Mouse (Mus musculus): ENCODE data around the gene Fgd4. TPM values are rescaled to one million over a fixed set of nuclear protein-coding genes. Genes with fewer than 3 reads are reported as not detected.
A peak's percentile ranks its signal among the peaks of the same experiment; 100 is the strongest.

Fgd4 gene
- polyA plus RNA-seq (2015; fragmentation: Nextera tagmentation; extraction: Ambion mirVana), result 5.6 and 6.5 TPM in 2 replicates

- Histone ChIP-seq H3K4me1 (peaks cover 7% of the 10 kb centered on the region; the same call in 1 of the 2 replicates), H3K27me3 (no peaks in the 10 kb centered on the region), H3K9me3 (no peaks in the 10 kb centered on the region), H3K4me2 (peak within 1 kb of the TSS; percentile 85), H3K36me3 (no peaks in the 10 kb centered on the region), H3K27ac (peak within 1 kb of the TSS; percentile 72), H3K4me3 (peak within 1 kb of the TSS; percentile 78), H3K9ac (peak within 1 kb of the TSS; percentile 69)
- no peak for ATAC-seq (ENCODE audit: insufficient number of reproducible peaks, low FRiP score, low TSS enrichment, low read depth)
- 37% methylated on average over 5 of the region's 5 CpGs for WGBS
These were observed at the start of gene Fgd4 for GRCm38 (mm10) chr16:16600461-16600860. Gene Fgd4 (minus strand): TSS chr16:16600549.

DNA sequence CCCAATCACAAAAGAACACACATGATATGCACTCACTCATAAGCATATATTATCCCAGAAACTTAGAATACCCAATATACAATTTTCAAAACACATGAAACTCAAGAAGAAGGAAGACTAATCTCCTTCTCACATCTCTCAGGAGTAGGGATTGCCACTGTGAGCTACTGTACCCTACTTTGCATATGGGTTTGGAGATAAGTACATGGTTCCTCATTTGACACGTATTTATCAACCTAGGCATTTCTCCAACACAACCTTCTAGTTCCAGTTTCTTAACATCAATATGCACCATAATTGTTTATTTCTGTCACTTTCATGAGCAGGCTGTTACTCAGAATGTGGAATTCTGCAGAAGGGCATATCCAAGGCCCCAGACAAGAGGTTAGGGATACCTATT lies 44.8 kb upstream of the Fgd4 start:
- Histone ChIP-seq H3K4me1 (no peaks in the 10 kb centered on the region), H3K36me3 (no peaks in the 10 kb centered on the region), H3K27ac (no peak overlapping the region), H3K9me3 (no peaks in the 10 kb centered on the region), H3K27me3 (no peaks in the 10 kb centered on the region), H3K9ac (no peak overlapping the region), H3K4me2 (no peak overlapping the region), H3K4me3 (no peak overlapping the region)
- WGBS, result 72% methylated on average over 1 of the region's 1 CpGs
- no peak for ATAC-seq (ENCODE audit: insufficient number of reproducible peaks, low FRiP score, low TSS enrichment, low read depth)

DNA sequence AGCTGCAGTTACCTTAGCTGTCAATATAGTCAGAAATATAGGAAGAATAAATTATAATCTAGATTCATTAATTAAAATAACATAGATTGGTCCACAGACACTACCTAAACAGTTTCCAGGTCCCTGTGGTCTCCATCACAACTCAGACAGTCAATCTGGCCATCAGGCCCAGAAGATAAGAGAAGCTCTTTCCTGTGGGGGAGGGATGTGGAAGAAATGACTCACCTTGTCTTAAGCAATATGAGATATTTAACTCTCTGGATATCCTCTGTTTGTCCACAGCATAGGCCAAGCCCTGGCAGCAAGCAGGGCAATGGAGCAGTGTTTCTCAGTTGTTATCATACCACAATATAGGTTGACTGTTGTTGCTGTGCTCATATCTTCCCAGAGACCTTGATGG lies 33.4 kb upstream of the Fgd4 start:
- H3K36me3 ChIP-seq, result no peaks in the 10 kb centered on the region
- H3K9ac ChIP-seq, result no peak overlapping the region
- H3K27me3 ChIP-seq, result no peaks in the 10 kb centered on the region
- ATAC-seq (ENCODE audit: insufficient number of reproducible peaks, low FRiP score, low TSS enrichment, low read depth), result no peak
- no peaks in the 10 kb centered on the region for H3K4me1 ChIP-seq
- no peak overlapping the region for H3K4me3 ChIP-seq
- H3K4me2 ChIP-seq, result no peak overlapping the region
- H3K9me3 ChIP-seq, result no peaks in the 10 kb centered on the region
- H3K27ac ChIP-seq, result no peak overlapping the region

DNA sequence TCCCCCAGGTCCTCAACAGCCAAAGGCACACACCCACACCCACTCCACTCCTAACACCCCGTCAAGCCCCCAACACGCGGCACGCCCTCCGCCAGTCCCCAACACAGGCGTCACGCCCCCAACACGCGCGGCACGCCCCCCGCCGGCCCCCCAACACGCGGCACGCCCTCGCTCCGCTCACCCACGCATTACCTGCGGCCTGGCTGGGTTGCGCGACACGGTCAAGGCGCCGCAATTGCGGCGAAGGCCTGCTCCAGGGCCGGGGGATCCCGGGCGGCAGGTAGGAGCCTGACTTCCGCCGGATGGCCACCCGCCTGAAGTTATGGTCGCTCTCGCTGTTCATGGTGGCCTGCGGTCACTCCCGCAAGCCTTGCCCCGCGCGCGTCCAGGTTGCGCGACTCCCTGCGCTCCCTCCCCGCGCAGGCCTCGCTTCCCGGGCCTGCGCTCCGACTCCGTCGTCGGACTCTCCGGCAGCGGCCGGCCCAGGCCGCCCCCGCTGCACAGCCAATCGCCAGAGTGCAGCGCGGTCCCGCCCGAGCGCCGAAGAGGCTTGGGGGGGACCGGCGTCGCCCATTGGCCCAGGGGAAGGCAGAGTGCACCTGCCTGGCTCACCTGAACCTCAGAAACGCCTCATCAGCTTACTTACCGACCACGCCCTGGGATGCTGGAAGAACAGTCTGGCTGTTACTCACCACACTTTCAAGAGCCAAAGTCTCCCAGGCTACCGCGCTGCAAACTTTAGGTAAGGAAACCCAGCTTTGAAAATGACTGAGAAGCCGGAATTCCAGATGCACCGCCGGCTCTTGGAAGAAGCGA lies 555 bp downstream of the Fgd4 start:
- Histone ChIP-seq H3K27ac (peak overlapping the region; percentile 72), H3K9me3 (no peaks in the 10 kb centered on the region), H3K4me1 (peaks cover 7% of the 10 kb centered on the region; the same call in 1 of the 2 replicates), H3K4me2 (peak overlapping the region; percentile 85), H3K36me3 (no peaks in the 10 kb centered on the region), H3K9ac (peak overlapping the region; percentile 69), H3K4me3 (peak overlapping the region; percentile 78), H3K27me3 (no peaks in the 10 kb centered on the region)
- under 1% methylated on average over 71 of the region's 77 CpGs for WGBS
- peak; percentile 80 for ATAC-seq (ENCODE audit: insufficient number of reproducible peaks, low FRiP score, low TSS enrichment, low read depth)

DNA sequence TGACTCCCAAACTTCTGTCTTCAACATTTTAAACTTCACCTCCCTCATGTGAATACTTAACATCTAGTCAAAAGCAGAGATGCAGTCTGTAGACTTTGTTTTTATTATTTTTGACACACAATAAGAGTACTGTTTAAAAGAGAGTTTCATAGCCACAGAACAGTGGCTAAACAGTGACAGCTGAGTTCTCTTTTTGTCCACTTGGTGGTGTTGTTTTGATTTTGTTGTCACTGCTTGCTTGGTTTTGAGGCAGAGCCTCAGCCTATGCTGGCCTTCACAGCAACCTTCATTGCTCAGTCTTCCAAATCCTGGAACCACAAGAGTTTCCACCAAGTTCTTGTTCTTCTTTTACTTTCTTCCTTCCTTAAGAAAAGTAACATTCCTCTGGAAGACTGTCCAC lies 3.8 kb downstream of the Fgd4 start:
- ATAC-seq (ENCODE audit: insufficient number of reproducible peaks, low FRiP score, low TSS enrichment, low read depth), result no peak
- Histone ChIP-seq H3K27me3 (no peaks in the 10 kb centered on the region), H3K4me3 (no peak overlapping the region), H3K4me1 (peaks cover 7% of the 10 kb centered on the region; the same call in 1 of the 2 replicates), H3K36me3 (no peaks in the 10 kb centered on the region), H3K9me3 (no peaks in the 10 kb centered on the region), H3K27ac (no peak overlapping the region), H3K4me2 (no peak overlapping the region), H3K9ac (no peak overlapping the region)

GRCm38 (mm10) chr16:16592622-16593021 lies 7.7 kb downstream of the Fgd4 start:
- Histone ChIP-seq H3K4me3 (no peak overlapping the region), H3K27me3 (no peaks in the 10 kb centered on the region), H3K4me1 (no peaks in the 10 kb centered on the region), H3K9ac (no peak overlapping the region), H3K27ac (no peak overlapping the region), H3K4me2 (no peak overlapping the region), H3K36me3 (no peaks in the 10 kb centered on the region), H3K9me3 (no peaks in the 10 kb centered on the region)
- ATAC-seq (ENCODE audit: insufficient number of reproducible peaks, low FRiP score, low TSS enrichment, low read depth), result no peak

DNA sequence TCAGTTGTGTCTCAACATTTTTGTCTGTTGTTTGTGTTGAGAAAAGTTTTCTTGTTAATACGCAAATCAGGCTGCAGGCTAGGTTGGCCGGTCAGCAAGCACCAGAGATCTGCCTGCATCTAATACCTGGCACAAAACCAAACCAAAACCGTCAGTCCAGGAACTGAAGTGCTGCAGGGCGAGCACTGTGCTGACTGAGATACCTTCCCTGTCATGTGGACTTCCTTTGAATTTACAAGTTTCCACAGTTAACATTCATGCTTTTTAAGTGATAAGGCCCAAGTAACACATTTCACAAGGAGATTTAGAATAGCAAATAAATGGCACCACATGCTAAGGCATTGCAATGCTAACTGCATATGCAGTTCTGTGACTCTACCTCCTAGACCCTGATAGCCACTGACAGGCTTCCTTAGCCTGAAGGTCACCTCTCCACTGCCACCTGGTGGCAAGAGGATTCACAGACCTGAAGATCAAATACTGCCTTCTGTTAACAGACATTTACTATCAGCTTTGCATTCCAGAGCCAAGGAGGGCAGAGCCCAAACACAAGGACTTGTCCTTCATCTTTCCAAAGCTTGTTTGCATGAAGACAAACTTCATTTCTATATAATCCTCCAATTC lies 15.8 kb downstream of the Fgd4 start:
- 65% methylated on average over 4 of the region's 4 CpGs for WGBS
- no peaks in the 10 kb centered on the region for H3K36me3 ChIP-seq
- H3K4me3 ChIP-seq, result no peak overlapping the region
- H3K4me1 ChIP-seq, result no peaks in the 10 kb centered on the region
- no peak overlapping the region for H3K4me2 ChIP-seq
- no peaks in the 10 kb centered on the region for H3K27me3 ChIP-seq
- H3K27ac ChIP-seq, result no peak overlapping the region
- no peaks in the 10 kb centered on the region for H3K9me3 ChIP-seq
- H3K9ac ChIP-seq, result no peak overlapping the region
- ATAC-seq (ENCODE audit: insufficient number of reproducible peaks, low FRiP score, low TSS enrichment, low read depth), result no peak

- H3K4me3 ChIP-seq, result no peak overlapping the region
- no peak overlapping the region for H3K9ac ChIP-seq
- ATAC-seq (ENCODE audit: insufficient number of reproducible peaks, low FRiP score, low TSS enrichment, low read depth), result no peak
- H3K27me3 ChIP-seq, result no peaks in the 10 kb centered on the region
- no peaks in the 10 kb centered on the region for H3K4me1 ChIP-seq
- no peak overlapping the region for H3K27ac ChIP-seq
- no peaks in the 10 kb centered on the region for H3K36me3 ChIP-seq
- H3K4me2 ChIP-seq, result no peak overlapping the region
- H3K9me3 ChIP-seq, result no peaks in the 10 kb centered on the region
These were observed 23.8 kb downstream of the Fgd4 start for GRCm38 (mm10) chr16:16576556-16576955.

- Histone ChIP-seq H3K27me3 (no peaks in the 10 kb centered on the region), H3K4me2 (no peak overlapping the region), H3K9ac (no peak overlapping the region), H3K4me3 (no peak overlapping the region), H3K36me3 (no peaks in the 10 kb centered on the region), H3K27ac (no peak overlapping the region), H3K4me1 (no peaks in the 10 kb centered on the region), H3K9me3 (no peaks in the 10 kb centered on the region)
- ATAC-seq (ENCODE audit: insufficient number of reproducible peaks, low FRiP score, low TSS enrichment, low read depth), result no peak
These were observed 25.8 kb downstream of the Fgd4 start for GRCm38 (mm10) chr16:16574508-16574907.

- H3K27ac ChIP-seq, result no peak overlapping the region
- WGBS, result 88% methylated on average over 1 of the region's 1 CpGs
- no peak for ATAC-seq (ENCODE audit: insufficient number of reproducible peaks, low FRiP score, low TSS enrichment, low read depth)
- H3K27me3 ChIP-seq, result no peaks in the 10 kb centered on the region
- H3K36me3 ChIP-seq, result no peaks in the 10 kb centered on the region
- H3K4me3 ChIP-seq, result no peak overlapping the region
- no peak overlapping the region for H3K9ac ChIP-seq
- H3K4me2 ChIP-seq, result no peak overlapping the region
- no peaks in the 10 kb centered on the region for H3K4me1 ChIP-seq
- H3K9me3 ChIP-seq, result no peaks in the 10 kb centered on the region
These were observed 27.2 kb downstream of the Fgd4 start for GRCm38 (mm10) chr16:16573167-16573566.

DNA sequence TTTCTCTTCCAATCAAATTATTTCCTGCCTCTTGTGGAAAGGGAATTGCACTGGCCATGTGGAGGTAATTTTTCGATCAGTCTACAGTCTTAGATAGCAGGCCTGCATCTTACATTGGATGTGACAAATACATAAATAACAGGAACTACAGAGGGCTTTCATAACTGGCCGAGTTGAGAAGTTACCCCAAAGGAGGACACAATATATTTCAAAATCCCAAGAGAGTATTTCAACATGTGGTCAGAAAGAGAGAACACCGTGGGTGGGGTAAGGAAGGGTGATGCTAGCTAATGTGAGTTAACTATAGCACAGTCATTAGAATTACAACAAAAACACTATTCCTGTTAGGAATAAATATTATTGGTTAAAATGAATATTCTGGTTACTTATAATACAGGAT lies 29.0 kb downstream of the Fgd4 start:
- Histone ChIP-seq H3K4me3 (no peak overlapping the region), H3K4me1 (no peaks in the 10 kb centered on the region), H3K9me3 (no peaks in the 10 kb centered on the region), H3K27ac (no peak overlapping the region), H3K9ac (no peak overlapping the region), H3K4me2 (no peak overlapping the region), H3K27me3 (no peaks in the 10 kb centered on the region), H3K36me3 (no peaks in the 10 kb centered on the region)
- ATAC-seq (ENCODE audit: insufficient number of reproducible peaks, low FRiP score, low TSS enrichment, low read depth), result no peak
- WGBS, result 53% methylated on average over 3 of the region's 3 CpGs

DNA sequence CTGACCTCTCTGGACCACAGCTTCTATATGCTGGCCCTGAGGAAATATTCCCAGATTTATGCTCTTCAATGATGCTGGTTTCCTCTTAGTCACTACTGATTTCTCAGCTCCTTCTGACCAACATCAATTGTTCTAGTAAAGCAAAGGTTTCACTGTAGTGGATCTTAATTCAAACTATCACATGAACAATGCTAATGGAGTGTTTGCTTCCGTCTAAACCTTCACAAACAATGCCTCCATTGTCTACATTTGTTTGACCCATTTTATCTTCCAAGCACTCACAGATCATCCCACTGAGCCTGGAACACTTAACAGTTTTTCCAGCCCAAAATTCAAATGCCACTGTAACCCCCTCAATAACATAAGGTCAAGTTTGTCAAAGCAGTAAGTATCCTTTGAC lies 33.6 kb downstream of the Fgd4 start:
- ATAC-seq (ENCODE audit: insufficient number of reproducible peaks, low FRiP score, low TSS enrichment, low read depth), result no peak
- Histone ChIP-seq H3K4me3 (no peak overlapping the region), H3K4me1 (no peaks in the 10 kb centered on the region), H3K27me3 (no peaks in the 10 kb centered on the region), H3K4me2 (no peak overlapping the region), H3K9me3 (no peaks in the 10 kb centered on the region), H3K27ac (no peak overlapping the region), H3K9ac (no peak overlapping the region), H3K36me3 (no peaks in the 10 kb centered on the region)
- WGBS, result 75% methylated on average over 1 of the region's 1 CpGs
